Mouse (Mus musculus): Measurements from ENCODE around the gene Lrrc72. TPM values are rescaled to one million over a fixed set of nuclear protein-coding genes. Genes with fewer than 3 reads are reported as not detected.
"Not testable (repeated sequence)": the region's sequence is repeated elsewhere in the genome, so short reads cannot be mapped to it uniquely, and the experiment has no call there.

Gene Lrrc72
- polyA plus RNA-seq, 1 experiment = not detected

DNA sequence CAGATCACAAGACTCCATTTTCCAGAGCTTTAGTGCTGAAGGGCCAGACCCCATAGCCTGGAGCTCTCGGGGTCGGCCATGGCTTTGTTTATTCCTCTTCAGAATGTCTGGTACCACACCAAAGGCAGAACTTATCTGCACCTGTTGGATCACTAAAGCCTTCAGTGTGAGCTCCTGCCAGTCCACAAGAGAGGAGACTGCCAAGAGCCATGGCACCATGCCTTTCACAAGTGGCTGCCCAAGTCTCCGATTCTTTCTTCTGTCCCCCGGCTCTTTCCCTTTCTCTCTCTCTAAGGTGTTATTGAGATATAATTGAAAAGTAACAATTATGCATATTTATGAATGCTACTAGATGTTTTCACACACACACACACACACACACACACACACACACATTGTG is 43.1 kb downstream of the Lrrc72 start:
- Histone ChIP-seq H3K4me3 (replicated peaks; ENCODE audit: insufficient read depth, low read depth, low read length) (no peak overlapping the region), H3K27me3 (ENCODE audit: control insufficient read depth, insufficient read depth, low read length) (no peaks in the 10 kb centered on the region), H3K27ac (ENCODE audit: insufficient read depth, low read length) (no peak overlapping the region), H3K4me1 (ENCODE audit: control insufficient read depth, insufficient read depth, low read length) (no peaks in the 10 kb centered on the region)
- 13% methylated on average over 4 of the region's 4 CpGs for WGBS
- DNase-seq = no peak
- TF ChIP-seq CTCF (IDR thresholded peaks at IDR 0.05; ENCODE audit: borderline replicate concordance, insufficient read depth, low read depth, low read length) = no peak
- TF ChIP-seq POLR2A (IDR thresholded peaks at IDR 0.05; ENCODE audit: borderline replicate concordance, insufficient read depth, low read length) = no peak

DNA sequence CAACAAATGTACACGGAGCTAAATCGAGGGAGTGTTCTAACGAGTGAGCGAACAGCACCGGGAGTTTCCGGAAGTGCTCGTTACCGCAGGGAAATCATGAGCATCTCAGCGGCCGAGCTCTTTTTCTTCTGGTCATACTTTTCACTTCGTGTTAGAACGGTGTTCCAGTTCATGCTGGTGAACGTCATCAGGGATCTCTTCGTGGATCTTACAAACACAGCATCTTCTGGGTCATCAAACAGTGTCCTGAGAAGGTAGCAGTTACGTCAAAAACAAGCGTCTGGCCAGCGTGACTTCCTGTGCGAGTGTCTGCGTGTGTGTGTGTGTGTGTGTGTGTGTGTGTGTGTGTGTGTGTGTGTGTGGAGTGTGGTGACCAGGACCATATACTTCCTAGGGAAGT is 44.7 kb downstream of the Lrrc72 start:
- H3K27ac ChIP-seq (ENCODE audit: insufficient read depth, low read length) = no peak overlapping the region
- peak overlapping the region; percentile 49 for H3K4me3 ChIP-seq (replicated peaks; ENCODE audit: insufficient read depth, low read depth, low read length)
- peak; percentile 8 to 22 for DNase-seq
- H3K4me1 ChIP-seq (ENCODE audit: control insufficient read depth, insufficient read depth, low read length) = no peaks in the 10 kb centered on the region
- TF ChIP-seq CTCF (IDR thresholded peaks at IDR 0.05; ENCODE audit: borderline replicate concordance, insufficient read depth, low read depth, low read length) (no peak), POLR2A (IDR thresholded peaks at IDR 0.05; ENCODE audit: borderline replicate concordance, insufficient read depth, low read length) (no peak)
- H3K27me3 ChIP-seq (ENCODE audit: control insufficient read depth, insufficient read depth, low read length) = no peaks in the 10 kb centered on the region
- 37% methylated on average over 19 of the region's 19 CpGs for WGBS

DNA sequence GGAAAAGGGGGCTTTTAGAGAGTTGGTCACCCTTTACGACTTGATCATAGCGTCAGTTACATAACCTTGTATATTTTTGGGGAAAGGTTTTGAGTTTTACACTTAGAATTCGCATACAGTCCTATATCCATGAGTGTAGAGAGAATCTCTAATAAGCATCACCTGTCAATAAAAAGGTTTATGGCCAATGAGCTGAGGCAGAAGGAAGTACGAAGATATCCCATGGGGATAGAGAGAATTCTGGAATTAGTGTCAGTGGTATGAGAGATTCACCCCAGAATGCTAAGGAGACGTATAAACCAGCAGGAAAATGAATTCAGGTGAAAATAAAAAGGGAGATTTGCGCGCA is 45.4 kb downstream of the Lrrc72 start:
- Histone ChIP-seq H3K27ac (ENCODE audit: insufficient read depth, low read length) (no peak overlapping the region), H3K27me3 (ENCODE audit: control insufficient read depth, insufficient read depth, low read length) (no peaks in the 10 kb centered on the region)
- WGBS = 35% methylated on average over 7 of the region's 7 CpGs

DNA sequence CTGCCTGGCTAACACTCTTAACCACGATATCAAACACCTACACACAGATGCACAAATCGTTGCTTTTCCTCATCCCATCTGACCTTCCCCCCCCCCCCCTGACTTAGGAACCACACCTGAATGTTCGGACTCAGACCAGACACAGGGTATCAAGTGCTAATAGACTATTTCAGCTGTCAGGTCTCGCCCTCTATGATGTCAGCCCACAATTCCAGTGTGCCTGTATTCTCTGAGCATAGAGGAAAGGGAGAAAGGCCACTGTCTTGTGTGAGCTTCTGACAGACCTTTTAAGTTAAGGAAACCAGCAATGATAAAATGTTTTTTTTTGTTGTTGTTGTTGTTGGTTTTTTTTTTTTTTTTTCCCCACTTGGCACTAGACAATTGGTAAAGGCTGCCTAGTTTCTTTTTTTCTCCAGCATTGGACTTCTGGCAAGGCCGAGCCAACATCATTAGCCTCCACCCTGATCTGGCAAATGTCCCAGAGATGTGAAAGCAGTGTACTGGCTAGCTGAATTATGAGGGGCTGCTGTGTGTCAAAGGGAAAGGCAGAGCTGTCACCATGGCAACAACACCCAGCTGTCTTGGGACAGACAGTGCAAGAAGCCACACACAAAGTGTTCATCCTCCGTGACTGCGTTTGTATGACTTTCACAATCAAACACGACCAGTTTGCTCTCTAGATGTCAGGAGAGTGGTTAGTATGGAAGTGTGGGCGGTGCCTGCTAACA is 46.0 kb downstream of the Lrrc72 start:
- WGBS = 30% methylated on average over 9 of the region's 9 CpGs
- H3K27ac ChIP-seq (ENCODE audit: insufficient read depth, low read length) = no peak overlapping the region
- peak overlapping the region; percentile 32 for H3K4me3 ChIP-seq (replicated peaks; ENCODE audit: insufficient read depth, low read depth, low read length)
- H3K4me1 ChIP-seq (ENCODE audit: control insufficient read depth, insufficient read depth, low read length) = no peaks in the 10 kb centered on the region
- no peaks in the 10 kb centered on the region for H3K27me3 ChIP-seq (ENCODE audit: control insufficient read depth, insufficient read depth, low read length)
- peak; percentile 17 to 34 for DNase-seq
- TF ChIP-seq POLR2A (IDR thresholded peaks at IDR 0.05; ENCODE audit: borderline replicate concordance, insufficient read depth, low read length) (no peak), CTCF (IDR thresholded peaks at IDR 0.05; ENCODE audit: borderline replicate concordance, insufficient read depth, low read depth, low read length) (no peak)

More for the DNA sequence above, 45.4 kb downstream of the Lrrc72 start:
- TF ChIP-seq CTCF (IDR thresholded peaks at IDR 0.05; ENCODE audit: borderline replicate concordance, insufficient read depth, low read depth, low read length) (no peak), POLR2A (IDR thresholded peaks at IDR 0.05; ENCODE audit: borderline replicate concordance, insufficient read depth, low read length) (no peak)
- DNase-seq = no peak
- Histone ChIP-seq H3K4me1 (ENCODE audit: control insufficient read depth, insufficient read depth, low read length) (no peaks in the 10 kb centered on the region), H3K4me3 (replicated peaks; ENCODE audit: insufficient read depth, low read depth, low read length) (no peak overlapping the region)

DNA sequence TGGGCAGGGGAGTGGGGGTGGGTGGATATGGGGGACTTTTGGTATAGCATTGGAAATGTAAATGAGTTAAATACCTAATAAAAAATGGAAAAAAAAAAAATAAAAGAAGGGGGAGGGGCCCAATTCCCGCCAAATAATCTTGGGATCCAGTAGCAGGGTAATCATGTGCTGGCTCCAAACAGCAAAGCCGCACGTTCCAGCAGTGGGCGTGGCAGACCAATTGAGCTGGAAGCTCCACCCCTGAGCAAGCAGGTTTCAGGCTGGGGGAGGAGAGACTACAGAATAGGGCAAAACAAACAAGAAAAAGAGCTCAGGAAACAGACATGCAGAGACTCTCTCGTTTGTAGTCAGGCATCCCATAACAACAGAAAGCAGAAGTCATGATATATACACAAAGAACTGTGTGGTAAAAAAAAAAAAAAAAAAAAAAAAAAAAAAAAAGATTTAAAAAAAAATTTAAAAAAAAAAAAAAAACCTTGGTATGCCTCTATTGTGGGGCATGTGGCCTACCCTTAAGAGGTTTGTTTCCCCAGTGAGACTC is 47.5 kb downstream of the Lrrc72 start:
- not testable (repeated sequence) for H3K4me3 ChIP-seq (replicated peaks; ENCODE audit: insufficient read depth, low read depth, low read length); H3K4me1 ChIP-seq (ENCODE audit: control insufficient read depth, insufficient read depth, low read length); H3K27me3 ChIP-seq (ENCODE audit: control insufficient read depth, insufficient read depth, low read length); DNase-seq; H3K27ac ChIP-seq (ENCODE audit: insufficient read depth, low read length)
- WGBS = 69% methylated on average over 5 of the region's 5 CpGs

DNA sequence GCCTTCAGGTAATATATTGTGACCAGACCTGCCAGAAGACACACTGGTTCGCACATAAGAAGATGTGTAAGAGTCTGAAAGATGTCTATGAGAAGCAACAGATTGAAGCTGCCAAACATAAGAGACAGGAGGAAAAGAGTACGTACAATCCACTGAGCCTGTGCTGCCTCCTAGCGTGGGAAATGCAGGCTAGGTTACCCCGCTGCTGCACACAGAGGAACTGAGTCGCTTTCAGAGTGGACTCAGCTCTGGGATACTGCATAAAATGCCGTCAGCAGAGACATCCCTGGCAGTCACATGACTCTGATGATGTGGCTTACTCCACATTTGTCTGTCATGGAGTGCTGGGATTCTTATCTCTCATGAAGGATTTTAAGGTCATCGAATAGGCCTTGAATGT is 58.2 kb downstream of the Lrrc72 start:
- WGBS = 95% methylated on average over 7 of the region's 7 CpGs
- H3K27ac ChIP-seq (ENCODE audit: insufficient read depth, low read length) = no peak overlapping the region
- no peak overlapping the region for H3K4me3 ChIP-seq (replicated peaks; ENCODE audit: insufficient read depth, low read depth, low read length)
- TF ChIP-seq CTCF (IDR thresholded peaks at IDR 0.05; ENCODE audit: borderline replicate concordance, insufficient read depth, low read depth, low read length) = no peak
- no peak for TF ChIP-seq POLR2A (IDR thresholded peaks at IDR 0.05; ENCODE audit: borderline replicate concordance, insufficient read depth, low read length)
- H3K27me3 ChIP-seq (ENCODE audit: control insufficient read depth, insufficient read depth, low read length) = no peaks in the 10 kb centered on the region
- no peak for DNase-seq
- H3K4me1 ChIP-seq (ENCODE audit: control insufficient read depth, insufficient read depth, low read length) = no peaks in the 10 kb centered on the region

GRCm38 (mm10) chr12:36190343-36190742 is 62.9 kb downstream of the Lrrc72 start:
- Histone ChIP-seq H3K4me1 (ENCODE audit: control insufficient read depth, insufficient read depth, low read length) (no peaks in the 10 kb centered on the region), H3K27me3 (ENCODE audit: control insufficient read depth, insufficient read depth, low read length) (no peaks in the 10 kb centered on the region), H3K4me3 (replicated peaks; ENCODE audit: insufficient read depth, low read depth, low read length) (no peak overlapping the region), H3K27ac (ENCODE audit: insufficient read depth, low read length) (no peak overlapping the region)
- no peak for DNase-seq
- no peak for TF ChIP-seq POLR2A (IDR thresholded peaks at IDR 0.05; ENCODE audit: borderline replicate concordance, insufficient read depth, low read length)
- TF ChIP-seq CTCF (IDR thresholded peaks at IDR 0.05; ENCODE audit: borderline replicate concordance, insufficient read depth, low read depth, low read length) = no peak
- WGBS = 87% methylated on average over 5 of the region's 5 CpGs

GRCm38 (mm10) chr12:36189610-36190009 is 63.6 kb downstream of the Lrrc72 start:
- Histone ChIP-seq H3K4me3 (replicated peaks; ENCODE audit: insufficient read depth, low read depth, low read length) (no peak overlapping the region), H3K27ac (ENCODE audit: insufficient read depth, low read length) (no peak overlapping the region), H3K4me1 (ENCODE audit: control insufficient read depth, insufficient read depth, low read length) (no peaks in the 10 kb centered on the region), H3K27me3 (ENCODE audit: control insufficient read depth, insufficient read depth, low read length) (no peaks in the 10 kb centered on the region)
- WGBS = 97% methylated on average over 3 of the region's 3 CpGs
- no peak for DNase-seq
- TF ChIP-seq POLR2A (IDR thresholded peaks at IDR 0.05; ENCODE audit: borderline replicate concordance, insufficient read depth, low read length) (no peak), CTCF (IDR thresholded peaks at IDR 0.05; ENCODE audit: borderline replicate concordance, insufficient read depth, low read depth, low read length) (no peak)

Data from cerebellum, adult 2 months (tissue).